Mouse (Mus musculus): ENCODE results near the gene Csta1.

Csta1 gene

GRCm38 (mm10) chr16:36071450-36072379, 59.3 kb downstream of the Csta1 start, which contains the start of the genes Fam162a and Ccdc58:
Gene Fam162a (minus strand): TSS chr16:36071594.
Gene Ccdc58 (plus strand): TSS chr16:36071685.
- DNase-seq (ENCODE audit: extremely low read depth, insufficient read length, low spot score) = peak; percentile 90

GRCm38 (mm10) chr16:36071071-36071449, 60.0 kb downstream of the Csta1 start:
- no peak for DNase-seq (ENCODE audit: extremely low read depth, insufficient read length, low spot score)
